Mouse (Mus musculus) midbrain, embryonic 11.5 days (tissue): ENCODE measurements at regions not wholly inside any gene's neighbourhood (a gene's known extent, or its start where the extent isn't known, plus 50 kb on each side); places are given as distances from the start of the nearest gene placed in this dataset.
"Not testable (repeated sequence)": the region's sequence is repeated elsewhere in the genome, so short reads cannot be mapped to it uniquely, and the experiment has no call there.

Experiments used
- ATAC-seq: fragments of 200-750 bp; cut with Nextera tagmentation; 2 replicates; pipeline ENCODE4 v1.8.0; 2017; ENCODE audit warnings: moderate TSS enrichment, moderate library complexity; ENCODE audit not compliant: low FRiP score
- DNase-seq: peaks from one replicate; pipeline ENCODE4 v3.0.0; 2015; ENCODE audit warnings: low spot score; ENCODE audit errors: missing footprints
- H3K27ac ChIP-seq: fragments of 300-500 bp; sonication (generic); 2 replicates; pipeline ENCODE4 v1.5.1; 2014; ENCODE audit warnings: low read depth, low read length
- H3K27me3 ChIP-seq: fragments of 300-500 bp; sonication (generic); 2 replicates; pipeline ENCODE4 v1.6.1; 2014; ENCODE audit warnings: mild to moderate bottlenecking, low read length, moderate library complexity, mixed read lengths; ENCODE audit not compliant: control insufficient read depth, insufficient read depth
- H3K36me3 ChIP-seq: fragments of 300-500 bp; sonication (generic); 2 replicates; pipeline ENCODE4 v1.6.1; 2014; ENCODE audit warnings: mild to moderate bottlenecking, low read length, moderate library complexity, mixed read lengths; ENCODE audit not compliant: control insufficient read depth, insufficient read depth
- H3K4me1 ChIP-seq: fragments of 300-500 bp; sonication (generic); 2 replicates; pipeline ENCODE4 v1.6.1; 2014; ENCODE audit warnings: low read length; ENCODE audit not compliant: control insufficient read depth, insufficient read depth
- H3K4me2 ChIP-seq: fragments of 300-500 bp; sonication (generic); 2 replicates; pipeline ENCODE4 v1.6.1; 2014; ENCODE audit warnings: mild to moderate bottlenecking, moderate library complexity
- H3K4me3 ChIP-seq: fragments of 300-500 bp; sonication (generic); 2 replicates; pipeline ENCODE4 v1.5.1; 2014; ENCODE audit warnings: low read depth, low read length
- H3K9ac ChIP-seq: fragments of 300-500 bp; sonication (generic); 2 replicates; pipeline ENCODE4 v1.6.1; 2014; ENCODE audit warnings: low read length
- H3K9me3 ChIP-seq: fragments of 300-500 bp; sonication (generic); 2 replicates; pipeline ENCODE4 v1.6.1; 2016; ENCODE audit warnings: low read length; ENCODE audit not compliant: control insufficient read depth
- WGBS: fragments of 180-500 bp; shearing (Covaris S2); extraction: QIAGEN DNeasy Blood & Tissue Kit; methylation state at CpG from one replicate; pipeline ENCODE4 v1.1.7; 2014; 5-methylcytosine and 5-hydroxymethylcytosine counted together

GRCm38 (mm10) chr17:27281241-27281640 is 77.0 kb upstream of the Lemd2 start:
- H3K4me1 ChIP-seq = no peaks in the 10 kb centered on the region

GRCm38 (mm10) chr17:27279491-27280288 is 75.4 kb upstream of the Lemd2 start:
- not testable (repeated sequence) for H3K27me3 ChIP-seq, ATAC-seq, H3K36me3 ChIP-seq, H3K27ac ChIP-seq, H3K9ac ChIP-seq, H3K4me1 ChIP-seq, H3K4me2 ChIP-seq, DNase-seq, H3K9me3 ChIP-seq, H3K4me3 ChIP-seq
- 95% methylated on average over 17 of the region's 17 CpGs for WGBS

More at GRCm38 (mm10) chr17:27281241-27281640, 77.0 kb upstream of the Lemd2 start:
- DNase-seq = no peak
- no peak overlapping the region for H3K4me2 ChIP-seq
- H3K27me3 ChIP-seq = no peaks in the 10 kb centered on the region
- H3K9ac ChIP-seq = no peak overlapping the region
- WGBS = 81% methylated on average over 9 of the region's 9 CpGs
- no peaks in the 10 kb centered on the region for H3K36me3 ChIP-seq
- no peak overlapping the region for H3K27ac ChIP-seq
- H3K9me3 ChIP-seq = peaks cover 4% of the 10 kb centered on the region; the same call in 1 of the 2 replicates
- no peak overlapping the region for H3K4me3 ChIP-seq
- ATAC-seq = no peak

- not testable (repeated sequence) for H3K4me1 ChIP-seq, ATAC-seq, H3K9ac ChIP-seq, H3K4me2 ChIP-seq, H3K27ac ChIP-seq, H3K4me3 ChIP-seq, H3K36me3 ChIP-seq, DNase-seq, H3K9me3 ChIP-seq, H3K27me3 ChIP-seq
- WGBS = 98% methylated on average over 12 of the region's 12 CpGs
These were observed 73.5 kb upstream of the Lemd2 start for GRCm38 (mm10) chr17:27277786-27278185.

GRCm38 (mm10) chr17:27271756-27272155 is 67.5 kb upstream of the Lemd2 start:
- H3K4me3 ChIP-seq, H3K4me2 ChIP-seq: not testable (repeated sequence)
- WGBS = 92% methylated on average over 12 of the region's 12 CpGs

GRCm38 (mm10) chr17:27270776-27271175 is 66.5 kb upstream of the Lemd2 start:
- H3K4me2 ChIP-seq, H3K27me3 ChIP-seq, H3K27ac ChIP-seq, H3K36me3 ChIP-seq, H3K9me3 ChIP-seq, H3K9ac ChIP-seq, H3K4me1 ChIP-seq, H3K4me3 ChIP-seq, DNase-seq, ATAC-seq: not testable (repeated sequence)
- 88% methylated on average over 8 of the region's 8 CpGs for WGBS

More at GRCm38 (mm10) chr17:27271756-27272155, 67.5 kb upstream of the Lemd2 start:
- not testable (repeated sequence) for H3K9ac ChIP-seq, ATAC-seq, H3K4me1 ChIP-seq, H3K36me3 ChIP-seq, DNase-seq, H3K9me3 ChIP-seq, H3K27me3 ChIP-seq, H3K27ac ChIP-seq

GRCm38 (mm10) chr17:27264607-27265006 is 60.3 kb upstream of the Lemd2 start:
- WGBS = 91% methylated on average over 7 of the region's 9 CpGs
- H3K4me1 ChIP-seq, H3K4me3 ChIP-seq, DNase-seq, H3K36me3 ChIP-seq, H3K27me3 ChIP-seq, H3K9ac ChIP-seq, H3K4me2 ChIP-seq, H3K9me3 ChIP-seq, ATAC-seq, H3K27ac ChIP-seq: not testable (repeated sequence)

GRCm38 (mm10) chr17:27262607-27263006 is 58.3 kb upstream of the Lemd2 start:
- Histone ChIP-seq H3K4me1 (no peaks in the 10 kb centered on the region), H3K9me3 (no peaks in the 10 kb centered on the region), H3K27ac (no peak overlapping the region), H3K27me3 (no peaks in the 10 kb centered on the region), H3K9ac (no peak overlapping the region), H3K36me3 (no peaks in the 10 kb centered on the region), H3K4me3 (no peak overlapping the region), H3K4me2 (no peak overlapping the region)
- WGBS = 86% methylated on average over 4 of the region's 4 CpGs
- ATAC-seq (no peak), DNase-seq (no peak)

- Histone ChIP-seq H3K36me3 (no peaks in the 10 kb centered on the region), H3K9ac (no peak overlapping the region), H3K27ac (no peak overlapping the region), H3K4me1 (no peaks in the 10 kb centered on the region), H3K9me3 (no peaks in the 10 kb centered on the region), H3K4me2 (no peak overlapping the region), H3K4me3 (no peak overlapping the region), H3K27me3 (no peaks in the 10 kb centered on the region)
- WGBS = 94% methylated on average over 9 of the region's 9 CpGs
- DNase-seq (no peak), ATAC-seq (no peak)
These were observed 57.7 kb upstream of the Lemd2 start for GRCm38 (mm10) chr17:27261981-27262380.

GRCm38 (mm10) chr17:27261251-27261650 is 57.0 kb upstream of the Lemd2 start:
- WGBS = 70% methylated on average over 2 of the region's 2 CpGs
- Histone ChIP-seq H3K27me3 (no peaks in the 10 kb centered on the region), H3K9me3 (no peaks in the 10 kb centered on the region), H3K27ac (no peak overlapping the region), H3K4me1 (no peaks in the 10 kb centered on the region), H3K4me2 (no peak overlapping the region), H3K36me3 (no peaks in the 10 kb centered on the region), H3K4me3 (no peak overlapping the region), H3K9ac (no peak overlapping the region)
- DNase-seq (no peak), ATAC-seq (no peak)
